Mouse (Mus musculus): ENCODE data around the gene Erich2.

Gene Erich2

DNA sequence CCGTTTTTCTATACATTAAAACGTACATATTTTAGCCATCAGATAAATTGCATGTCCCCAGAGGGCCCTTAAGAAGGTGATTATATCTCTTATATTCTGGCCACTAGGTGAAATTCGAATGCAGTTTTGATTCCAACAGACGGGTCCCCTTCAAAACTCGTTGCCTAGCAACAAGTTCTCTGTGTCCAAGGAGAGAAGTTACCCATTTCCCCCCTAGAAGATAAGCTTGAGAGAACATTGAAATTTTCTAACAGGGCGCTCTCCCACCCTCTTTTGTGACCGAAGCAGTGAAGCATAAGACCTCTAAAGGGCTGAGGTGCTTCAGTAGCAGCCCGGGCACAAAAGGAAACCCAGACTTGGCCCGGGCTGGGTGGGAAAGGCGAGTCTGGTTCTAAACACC, at the start of gene Erich2:
Gene Erich2, plus strand, starts transcription at position 324 of the 400 bp plus-strand sequence.
- no peak for DNase-seq (ENCODE audit: low spot score)

DNA sequence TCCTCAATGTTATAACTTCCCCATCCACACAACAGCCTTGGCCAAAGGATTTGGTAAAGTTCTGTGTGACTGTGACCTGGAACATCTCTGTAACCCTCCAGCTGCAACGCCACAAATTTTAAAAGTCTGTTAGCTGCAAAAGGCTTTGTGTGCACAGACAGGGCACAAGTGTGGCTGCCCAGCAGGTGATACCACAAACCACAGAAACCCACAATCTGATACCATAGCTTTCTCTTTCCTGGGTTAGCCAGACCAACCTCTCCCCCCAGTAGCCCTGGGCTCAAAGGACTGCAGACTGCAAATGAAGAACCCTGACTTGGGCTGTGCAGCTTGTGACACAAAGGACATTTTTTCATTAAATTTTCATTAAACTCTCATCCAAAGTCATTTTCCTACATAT, 45.0 kb upstream of the Erich2 start:
- DNase-seq (ENCODE audit: low spot score) = no peak

DNA sequence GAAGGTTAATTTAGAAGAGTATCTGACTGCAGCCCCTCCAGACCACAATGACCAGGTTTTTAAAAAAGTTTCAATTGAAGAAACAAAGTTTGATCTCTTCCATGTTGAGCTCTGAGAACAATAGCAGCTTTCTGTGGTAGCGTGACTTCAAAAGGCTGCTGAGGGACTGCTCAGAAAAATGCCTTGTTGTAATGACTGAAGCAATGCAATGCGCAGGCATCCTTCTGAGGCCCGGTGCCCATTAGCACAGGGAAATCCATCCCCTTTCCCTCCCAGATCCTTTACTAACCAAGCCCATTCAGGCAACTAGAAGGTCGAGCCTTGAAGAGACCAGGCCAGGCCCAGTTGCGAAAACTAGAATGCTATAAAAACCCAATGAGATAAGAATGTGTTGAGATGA, 37.5 kb upstream of the Erich2 start:
- DNase-seq (ENCODE audit: low spot score) = no peak

DNA sequence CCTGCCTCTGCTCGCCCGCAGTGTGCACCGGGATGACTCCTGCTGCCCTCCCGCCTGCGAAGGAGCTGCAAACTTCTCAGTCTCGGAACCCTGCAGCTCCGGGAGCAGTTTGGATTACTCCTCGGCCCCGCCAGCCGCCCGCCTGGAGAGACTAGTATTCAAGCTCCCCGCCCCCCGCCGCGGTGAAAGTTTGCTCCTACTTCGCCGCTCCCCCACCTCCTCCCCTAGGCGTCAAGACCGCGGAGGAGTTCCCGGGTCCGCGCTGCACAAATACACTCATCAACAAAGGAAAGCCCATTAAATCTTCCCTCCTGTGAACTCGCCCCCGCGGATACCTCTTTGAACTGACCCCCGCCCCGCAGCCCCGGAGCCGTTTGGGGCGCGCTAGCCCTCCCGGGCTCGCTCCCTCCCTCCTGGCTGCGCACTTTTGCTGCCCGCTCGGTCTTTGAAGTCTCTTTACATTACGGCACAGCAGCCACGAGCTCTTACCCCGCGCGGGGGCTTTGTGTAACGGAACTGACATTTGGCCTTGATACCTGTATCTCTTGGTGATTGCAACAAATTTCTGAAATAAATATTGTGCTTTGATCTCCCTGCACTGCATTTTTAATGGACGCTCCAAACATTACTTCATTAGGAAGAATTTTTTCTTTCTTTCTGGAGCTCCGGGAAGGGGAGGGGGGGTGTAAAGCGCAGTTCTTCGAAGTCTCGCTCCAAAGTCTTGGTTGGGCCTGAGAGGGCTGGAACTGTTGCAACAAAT, 36.6 kb upstream of the Erich2 start:
- peak; percentile 38 for DNase-seq (ENCODE audit: low spot score)

DNA sequence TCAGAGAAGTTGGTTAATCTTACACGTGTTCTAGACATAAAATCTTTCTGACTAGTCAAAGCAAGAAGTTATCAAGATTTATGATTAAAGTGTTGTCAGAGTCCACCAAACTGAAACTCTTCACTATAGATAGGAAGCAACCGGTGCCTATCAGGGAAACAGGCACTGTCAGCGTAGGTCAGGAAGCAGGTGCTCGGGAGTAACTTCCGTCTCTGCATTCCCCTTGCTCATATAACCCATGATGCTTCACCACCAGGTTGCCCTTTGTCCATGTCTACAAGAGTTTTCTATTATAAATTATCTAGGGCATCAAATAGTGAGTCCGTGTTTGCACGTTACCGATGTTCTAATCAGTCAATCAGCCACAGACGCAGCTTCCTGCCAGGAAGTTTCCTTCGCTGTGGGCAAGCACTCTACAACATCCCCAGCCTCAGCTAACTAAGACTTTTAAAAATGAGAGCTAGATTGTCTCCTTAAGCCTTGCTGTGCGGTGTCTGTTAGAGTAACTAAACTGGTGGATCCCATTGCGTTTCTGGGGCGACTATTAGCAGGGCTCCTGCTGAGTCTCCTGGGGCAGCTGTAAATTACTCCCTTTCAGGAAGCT, 10.8 kb upstream of the Erich2 start:
- no peak for DNase-seq (ENCODE audit: low spot score)

DNA sequence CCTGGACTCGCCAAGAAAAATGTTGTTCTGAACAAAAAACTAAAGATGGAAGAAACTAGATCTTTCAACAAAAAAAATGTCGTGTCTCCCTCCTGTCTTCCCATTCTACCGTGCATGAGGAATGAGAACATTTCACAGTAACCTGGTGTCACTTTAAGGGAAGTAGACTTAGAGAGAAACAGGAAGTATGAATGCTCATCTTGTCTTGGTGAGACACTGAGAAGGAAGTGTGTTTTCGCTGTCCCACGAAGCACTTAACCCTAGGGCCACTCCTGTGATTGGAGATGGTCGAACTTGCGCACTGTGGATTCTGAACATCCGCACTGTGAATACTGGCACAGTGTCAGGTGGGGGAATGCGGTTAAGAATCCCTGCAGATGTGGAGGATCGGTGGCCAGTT, 5.2 kb upstream of the Erich2 start:
- DNase-seq (ENCODE audit: low spot score) = no peak

DNA sequence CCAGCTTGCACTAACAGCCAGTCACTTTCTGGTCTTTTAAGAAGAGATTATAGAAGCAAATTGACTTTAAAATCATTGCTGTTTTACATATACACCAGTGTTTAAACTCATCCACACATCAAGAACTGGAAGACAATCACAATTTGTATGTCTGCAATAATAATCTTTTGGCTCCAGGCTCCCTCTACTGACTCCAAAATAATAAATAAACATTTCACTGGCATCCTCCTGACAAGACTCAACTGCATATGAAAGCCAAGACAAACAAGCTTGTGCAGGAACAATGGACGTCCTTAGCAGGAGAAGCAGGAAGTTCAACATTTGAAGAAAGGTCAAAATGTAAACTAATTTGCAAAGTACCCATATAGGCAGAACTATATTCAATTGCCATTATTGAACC, 3.4 kb upstream of the Erich2 start:
- no peak for DNase-seq (ENCODE audit: low spot score)

DNA sequence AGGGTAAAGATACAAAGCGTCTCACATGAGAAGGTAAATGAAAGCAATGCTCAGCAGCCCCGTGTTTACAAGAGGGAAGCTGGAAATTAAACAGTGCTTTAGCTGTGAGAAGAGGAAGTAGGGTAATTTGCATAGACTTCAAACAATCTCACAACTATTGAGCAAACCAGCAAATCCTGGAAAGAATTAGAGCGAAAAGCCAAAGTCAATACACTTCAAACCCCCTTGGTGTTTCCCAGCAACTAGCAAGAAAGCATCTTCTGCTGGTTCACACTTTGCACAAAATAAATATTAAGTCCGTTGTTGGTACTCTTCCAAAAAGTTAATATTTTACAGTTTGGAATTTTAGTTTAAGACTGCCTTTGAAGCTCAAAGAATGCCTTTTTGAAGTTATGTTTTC, 2.7 kb upstream of the Erich2 start:
- no peak for DNase-seq (ENCODE audit: low spot score)

DNA sequence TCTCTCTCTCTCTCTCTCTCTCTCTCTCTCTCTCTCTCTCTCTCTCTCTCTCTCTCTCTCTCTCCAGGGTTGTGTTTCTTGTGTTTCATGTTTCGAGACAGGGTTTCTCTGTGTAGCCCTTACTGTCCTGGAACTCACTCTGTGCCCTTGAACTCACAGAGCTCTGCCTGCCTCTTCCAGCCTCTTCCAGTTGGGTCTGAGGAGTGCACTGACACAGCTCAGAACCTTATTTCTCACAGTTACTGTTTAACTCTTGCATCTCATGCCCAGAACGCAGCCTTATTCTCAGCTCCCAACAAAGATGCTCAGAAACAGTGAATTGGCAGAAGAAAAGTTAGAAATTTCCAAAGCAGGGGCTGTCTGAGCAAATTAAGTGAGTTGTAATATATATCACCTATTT, 2.2 kb upstream of the Erich2 start:
- DNase-seq (ENCODE audit: low spot score) = no peak

DNA sequence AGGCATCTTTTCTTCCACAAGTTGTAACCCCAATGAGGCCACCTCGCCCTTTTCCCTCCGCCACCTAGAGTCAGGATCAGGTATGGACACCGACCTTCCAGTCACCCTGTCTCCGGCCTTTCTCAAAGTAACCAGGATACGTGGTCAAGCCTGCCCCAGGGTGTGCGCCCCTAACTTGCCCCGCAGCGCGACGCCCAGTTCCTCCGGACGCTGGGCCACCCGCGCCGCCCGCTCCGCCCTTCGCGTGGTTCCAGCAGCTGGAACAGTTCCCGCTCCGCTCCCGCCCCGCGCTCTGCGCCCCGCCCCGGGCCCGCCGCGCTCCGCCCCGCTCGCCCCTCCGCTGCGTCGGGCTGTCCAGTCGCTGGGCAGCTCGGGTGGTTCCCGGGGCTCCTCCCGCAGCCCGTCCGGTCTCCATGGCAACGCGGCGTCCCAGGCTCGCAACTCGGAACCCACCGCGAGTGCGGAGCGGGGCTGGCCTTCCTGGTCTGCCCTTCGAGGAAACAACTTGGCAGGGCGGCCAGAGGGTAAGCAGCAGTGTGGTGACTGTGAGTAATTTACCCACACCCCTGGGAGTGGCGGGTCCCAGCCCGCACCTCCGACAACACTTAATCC, 508 bp downstream of the Erich2 start:
- DNase-seq (ENCODE audit: low spot score) = peak; percentile 89

DNA sequence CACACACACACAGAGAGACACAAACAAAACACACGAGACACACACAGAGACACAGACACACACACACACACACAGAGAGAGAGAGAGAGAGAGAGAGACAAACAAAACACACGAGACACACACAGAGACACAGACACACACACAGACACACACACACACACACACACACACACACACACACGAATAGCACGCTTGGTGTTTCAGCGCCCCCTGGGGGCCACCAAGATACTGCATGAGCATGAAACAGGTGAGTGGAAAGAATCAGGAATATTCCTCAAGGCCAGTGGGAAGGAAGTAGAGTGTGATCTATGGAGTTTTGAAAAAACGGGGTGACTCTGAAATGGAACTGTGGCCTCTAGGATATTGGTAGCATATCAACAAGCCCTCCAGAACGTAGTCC, 29.7 kb downstream of the Erich2 start:
- DNase-seq (ENCODE audit: low spot score) = peak; percentile 41

DNA sequence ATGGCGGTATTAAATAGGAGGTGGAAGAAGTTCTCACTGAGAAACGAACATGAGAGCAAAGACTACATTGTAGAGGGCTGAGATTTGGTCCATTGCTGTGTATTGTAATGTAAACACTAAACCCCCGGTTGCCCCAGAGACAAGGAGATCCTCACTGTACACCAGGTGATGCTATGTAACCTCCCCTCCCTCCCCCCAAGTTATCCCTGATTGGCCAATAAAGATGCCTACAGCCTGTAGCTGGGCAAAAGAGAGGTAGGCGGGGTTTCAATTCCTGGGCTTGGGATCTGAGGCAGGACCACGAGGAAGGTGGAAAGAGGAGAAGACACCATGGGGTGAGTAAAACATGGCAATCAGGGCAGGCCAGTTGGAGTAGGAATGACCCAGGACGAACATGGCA, 42.1 kb downstream of the Erich2 start:
- DNase-seq (ENCODE audit: low spot score) = no peak

DNA sequence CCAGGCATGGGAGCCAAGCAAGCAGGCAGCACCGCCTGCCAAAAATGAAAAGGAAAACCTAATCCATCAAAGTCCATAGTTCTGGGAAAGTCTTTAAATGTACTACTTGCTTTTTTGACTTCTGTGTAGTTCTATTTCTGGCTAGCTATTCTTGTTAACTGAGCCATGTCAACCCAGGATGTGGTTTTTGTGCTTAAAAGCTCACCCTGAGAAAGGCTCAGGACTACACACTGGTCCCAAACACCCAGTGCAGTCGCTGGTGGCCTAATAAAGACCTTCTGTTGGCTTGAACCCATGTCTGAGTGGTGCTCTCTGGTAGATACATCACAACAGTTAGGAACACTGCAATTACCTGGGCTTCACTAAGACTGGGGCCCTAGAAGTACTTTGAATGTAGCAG, 42.8 kb downstream of the Erich2 start:
- DNase-seq (ENCODE audit: low spot score) = no peak

DNA sequence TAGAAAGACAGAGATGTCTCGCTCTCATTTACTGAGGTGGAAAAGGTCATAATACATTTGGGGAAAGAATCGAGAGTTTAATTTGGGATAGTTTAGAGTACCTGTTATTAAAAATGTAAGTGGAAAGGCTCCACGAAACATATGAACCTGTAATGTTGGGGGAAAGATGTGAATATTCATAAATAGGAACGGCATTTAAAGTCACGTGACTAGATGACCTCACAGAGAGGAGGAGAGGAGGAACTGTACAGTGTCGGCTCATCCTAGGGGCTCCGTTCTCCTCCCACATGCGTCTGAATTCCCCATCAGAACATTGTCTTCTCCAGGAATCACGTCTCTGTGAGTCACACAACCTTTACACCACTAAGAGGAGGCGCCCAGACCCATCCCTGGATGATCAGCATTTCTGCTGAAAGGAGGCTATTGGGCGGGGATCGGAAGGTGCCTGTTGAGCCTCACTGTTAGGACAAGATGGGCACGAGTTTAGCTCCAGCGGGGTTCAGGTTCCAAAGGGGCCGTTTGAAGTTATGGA, 43.5 kb downstream of the Erich2 start:
- no peak for DNase-seq (ENCODE audit: low spot score)

DNA sequence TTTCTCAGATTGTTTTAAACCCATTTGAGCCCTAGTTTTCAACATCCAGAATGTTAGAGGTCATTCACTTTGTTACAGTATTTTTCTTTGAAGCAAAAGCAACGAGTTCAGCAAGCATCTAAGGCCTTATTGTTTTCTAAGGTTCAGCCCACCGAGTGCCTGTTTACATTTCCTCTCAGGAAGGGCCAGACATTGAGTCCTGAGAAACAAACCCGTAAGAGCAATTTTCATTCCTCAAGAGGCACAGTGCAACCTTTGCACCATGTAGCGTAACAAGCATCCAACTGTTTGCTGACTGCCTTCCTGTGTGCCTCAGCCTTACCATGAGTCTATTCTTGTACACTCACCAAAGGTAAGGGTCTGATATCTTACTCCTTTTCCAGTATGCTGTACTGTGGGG, 44.2 kb downstream of the Erich2 start, which contains the start of gene Gad1:
Gene Gad1, plus strand, starts transcription at position 301 of the 400 bp plus-strand sequence.
- no peak for DNase-seq (ENCODE audit: low spot score)

DNA sequence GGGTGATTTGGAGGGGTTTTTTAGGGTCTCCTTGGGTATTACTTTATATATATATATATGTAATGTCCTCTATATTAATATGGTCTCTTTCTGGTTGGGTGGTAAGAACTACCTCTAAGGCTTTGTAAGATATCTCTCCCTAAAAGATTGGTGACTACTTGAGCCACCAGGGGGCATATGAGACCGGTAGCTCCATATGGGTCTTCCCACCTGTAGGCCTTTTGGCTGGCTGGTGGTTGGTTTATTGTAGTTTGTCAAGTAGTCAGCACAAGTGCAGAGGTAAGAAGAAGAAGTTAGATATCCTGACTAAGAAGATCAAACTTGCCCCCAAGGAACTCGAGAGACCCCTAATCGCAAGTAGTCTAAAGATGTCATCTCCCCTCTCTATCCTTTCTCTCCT, 45.2 kb downstream of the Erich2 start:
- no peak for DNase-seq (ENCODE audit: low spot score)

DNA sequence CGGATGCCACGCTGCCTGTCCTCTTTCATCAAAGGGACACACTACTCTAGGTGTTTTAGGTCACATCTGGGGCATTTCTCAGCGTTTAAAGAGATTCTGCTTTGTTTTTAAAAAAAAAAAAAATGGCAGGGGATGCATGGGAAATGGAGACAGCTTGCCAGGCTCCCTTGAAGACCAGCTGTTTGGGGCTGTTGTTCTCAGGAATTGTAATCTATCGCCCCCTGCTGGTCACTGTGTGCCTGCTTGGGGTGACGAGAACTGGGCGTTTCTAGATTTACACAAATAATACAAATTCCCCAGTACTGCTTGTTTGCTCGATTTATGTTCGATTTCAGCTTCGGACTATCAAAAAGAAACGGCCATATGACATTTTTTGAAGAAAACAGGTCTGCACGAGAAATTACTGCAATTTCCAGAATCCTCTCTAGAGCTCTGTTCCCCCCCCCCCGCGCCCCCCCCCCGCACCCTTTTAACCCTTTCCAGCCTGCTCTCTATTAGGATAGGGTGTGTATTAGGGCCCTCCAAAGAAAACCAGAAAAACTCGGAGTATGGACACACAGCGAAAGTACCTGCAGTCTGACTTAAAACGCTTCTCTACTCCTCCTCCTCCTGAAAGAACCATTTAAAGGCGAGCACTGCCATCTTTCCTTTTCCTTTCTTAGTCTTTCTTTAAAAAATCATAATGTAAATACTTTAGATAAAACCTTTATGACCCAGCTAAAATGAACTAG, 49.7 kb downstream of the Erich2 start:
- DNase-seq (ENCODE audit: low spot score) = peak; percentile 68

DNA sequence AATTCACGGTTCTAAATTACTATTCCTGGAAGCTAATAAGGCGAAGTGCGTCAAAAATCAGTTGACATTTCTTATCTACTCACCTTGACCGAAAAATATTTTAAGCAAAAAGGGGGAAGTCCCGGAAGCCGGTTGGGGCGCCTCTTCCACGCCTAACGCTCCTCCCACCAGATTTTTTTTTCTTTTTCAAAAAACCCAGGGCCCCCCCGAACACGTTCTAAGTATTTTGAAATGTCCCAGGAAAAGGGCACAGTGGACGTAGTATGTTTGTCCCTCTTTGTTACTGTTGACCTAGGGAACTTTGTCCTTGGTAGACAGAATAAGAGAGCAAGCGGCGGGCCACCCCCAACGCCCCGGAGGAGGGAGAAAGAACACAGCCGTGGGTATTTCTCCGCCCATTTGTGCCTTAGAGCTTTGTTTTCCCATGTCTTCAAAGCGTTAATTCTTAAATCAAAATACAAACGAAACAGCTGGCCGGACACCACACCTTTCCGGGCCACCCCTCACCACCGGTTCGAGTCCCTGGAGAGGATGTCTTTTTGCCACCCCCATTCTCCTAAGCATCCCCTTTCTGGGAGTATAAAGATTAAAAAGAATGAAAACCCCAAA, 50.3 kb downstream of the Erich2 start:
- DNase-seq (ENCODE audit: low spot score) = no peak

DNA sequence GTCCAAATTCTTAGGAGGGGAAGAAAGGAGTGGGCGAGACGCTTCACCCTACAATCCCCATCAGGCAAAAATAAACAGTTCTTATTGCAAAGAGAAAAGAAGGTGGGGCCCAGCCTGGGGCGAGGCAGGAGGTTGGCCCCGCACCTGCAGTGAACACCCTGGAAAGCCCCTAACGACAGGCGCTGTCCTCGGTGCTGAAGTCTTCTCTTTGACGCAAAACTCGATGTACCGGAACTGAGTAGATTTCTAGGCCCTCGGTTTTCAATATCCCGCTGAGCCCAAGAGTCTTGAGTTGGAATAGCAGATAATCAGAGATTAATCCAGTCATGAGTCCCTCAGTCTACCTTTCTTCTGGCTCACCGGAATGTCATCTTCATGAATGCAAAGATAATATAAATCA, 50.9 kb downstream of the Erich2 start:
- peak; percentile 68 for DNase-seq (ENCODE audit: low spot score)

DNA sequence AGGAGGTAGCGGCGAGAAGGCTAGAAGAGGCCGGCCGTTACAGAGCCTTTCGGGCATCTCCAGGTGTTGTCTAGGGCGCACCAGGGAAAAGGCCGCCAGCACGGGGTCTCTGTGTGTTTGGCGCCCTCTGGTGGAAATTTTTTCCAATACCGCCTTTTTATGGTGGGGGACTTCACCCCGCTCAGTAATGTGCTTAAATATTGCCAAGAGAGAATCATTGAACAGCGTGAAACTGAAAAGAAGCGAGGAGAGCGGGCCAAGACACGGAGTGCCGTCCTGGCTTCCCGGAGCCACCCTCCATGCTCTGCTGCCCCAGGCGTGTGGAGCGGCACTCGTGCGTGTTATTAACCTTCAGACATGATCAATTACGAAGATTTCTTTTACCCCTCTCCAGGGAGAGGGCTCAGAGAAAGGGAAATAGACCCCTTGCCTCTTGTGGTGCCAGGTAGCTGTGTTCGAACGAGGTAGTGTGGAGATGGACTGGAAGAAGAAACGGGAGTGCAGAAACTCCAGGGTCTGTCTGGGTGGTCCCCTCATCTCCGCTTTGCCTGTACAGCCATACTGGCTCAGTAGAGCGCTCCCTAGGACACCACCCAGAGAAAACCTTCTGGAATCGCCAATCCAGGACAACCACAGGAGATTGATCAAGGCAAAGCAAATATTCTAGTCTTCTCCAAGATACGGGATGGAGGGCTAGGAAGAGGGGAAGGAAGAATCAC, 52.6 kb downstream of the Erich2 start:
- no peak for DNase-seq (ENCODE audit: low spot score)

DNA sequence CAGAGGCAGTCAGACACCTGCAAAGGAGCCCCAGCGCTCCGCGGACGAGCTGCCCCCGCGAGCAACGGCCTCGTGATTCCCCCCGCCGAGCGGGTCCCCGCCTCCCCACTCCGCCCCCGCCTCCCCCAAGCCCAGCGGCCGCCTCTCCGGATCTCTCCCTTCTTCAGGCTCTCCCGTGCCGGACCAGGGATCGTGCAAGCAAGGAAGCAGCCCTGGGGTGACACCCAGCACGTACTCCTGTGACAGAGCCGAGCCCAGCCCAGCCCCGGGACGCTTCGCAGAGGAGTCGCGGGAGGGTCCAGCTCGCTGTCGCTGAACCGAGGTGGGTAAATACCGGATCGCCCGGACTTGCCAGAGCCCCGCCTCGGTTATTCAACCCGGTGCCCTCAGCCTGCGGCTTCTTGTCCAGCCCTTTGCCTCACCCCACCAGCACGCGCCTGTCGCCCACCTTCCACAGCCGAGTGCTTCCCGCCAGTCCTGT, 53.4 kb downstream of the Erich2 start:
- no peak for DNase-seq (ENCODE audit: low spot score)
